Mouse (Mus musculus): ENCODE data around the gene Josd2. TPM values are rescaled to one million over a fixed set of nuclear protein-coding genes. Genes with fewer than 3 reads are reported as not detected.

The Josd2 gene
- polyA plus RNA-seq (2012): 226 and 232 TPM in 2 replicates

GRCm38 (mm10) chr7:44467811-44468411 lies at the start of gene Josd2:
Gene Josd2, plus strand, starts transcription at chr7:44467980.

GRCm38 (mm10) chr7:44428968-44429521 lies 38.7 kb upstream of the Josd2 start, which contains the start of gene Lrrc4b:
Gene Lrrc4b, plus strand, starts transcription at chr7:44429018.

GRCm38 (mm10) chr7:44465111-44465510 lies 2.7 kb upstream of the Josd2 start, which contains the start of gene Aspdh:
Gene Aspdh, plus strand, starts transcription at chr7:44465391.

GRCm38 (mm10) chr7:44495992-44496770 lies 28.4 kb downstream of the Josd2 start, which contains the start of the genes Emc10 and Fam71e1:
Gene Emc10, minus strand, starts transcription at chr7:44496529.
Gene Fam71e1, plus strand, starts transcription at chr7:44496581.

Other genes starting within 250 kb of the Josd2 start
- not detected in 2 replicates for gene Klk1, start 242.6 kb upstream of the Josd2 start, polyA plus RNA-seq (2012)
- not detected in 2 replicates for gene Gm36864, start 231.8 kb upstream of the Josd2 start, polyA plus RNA-seq (2012)
- gene 1700028J19Rik, start 221.3 kb upstream of the Josd2 start, polyA plus RNA-seq (2012): 0.34 TPM in 1 of 2 replicates, not detected in the other
- gene 2410002F23Rik, start 221.3 kb upstream of the Josd2 start, polyA plus RNA-seq (2012): 249 and 336 TPM in 2 replicates
- not detected in 2 replicates for gene Acp4, start 210.6 kb upstream of the Josd2 start, polyA plus RNA-seq (2012)
- not detected in 2 replicates for gene Gm15517, start 206.5 kb upstream of the Josd2 start, polyA plus RNA-seq (2012)
- gene Clec11a, start 161.1 kb upstream of the Josd2 start, polyA plus RNA-seq (2012): 5.0 and 6.2 TPM in 2 replicates
- gene Shank1, start 157.7 kb upstream of the Josd2 start, polyA plus RNA-seq (2012): 0.90 and 0.94 TPM in 2 replicates
- 1.0 and 1.1 TPM in 2 replicates for gene Syt3, start 83.9 kb upstream of the Josd2 start, polyA plus RNA-seq (2012)
- gene 1700008O03Rik, start 82.2 kb upstream of the Josd2 start, polyA plus RNA-seq (2012): 2.9 and 3.5 TPM in 2 replicates
- not detected in 2 replicates for gene Lrrc4b, start 39.0 kb upstream of the Josd2 start, polyA plus RNA-seq (2012)
- gene Aspdh, start 2.6 kb upstream of the Josd2 start, polyA plus RNA-seq (2012): not detected in 2 replicates
- 312 and 350 TPM in 2 replicates for gene Emc10, start 28.5 kb downstream of the Josd2 start, polyA plus RNA-seq (2012)
- gene Fam71e1, start 28.6 kb downstream of the Josd2 start, polyA plus RNA-seq (2012): 4.4 and 8.6 TPM in 2 replicates
- gene Mybpc2, start 56.7 kb downstream of the Josd2 start, polyA plus RNA-seq (2012): 0.10 and 0.13 TPM in 2 replicates
- gene Spib, start 64.1 kb downstream of the Josd2 start, polyA plus RNA-seq (2012): 5.7 and 20.9 TPM in 2 replicates
- 269 and 288 TPM in 2 replicates for gene Pold1, start 80.9 kb downstream of the Josd2 start, polyA plus RNA-seq (2012)
- gene Nr1h2, start 86.0 kb downstream of the Josd2 start, polyA plus RNA-seq (2012): 429 and 491 TPM in 2 replicates
- 114 and 146 TPM in 2 replicates for gene Napsa, start 104.4 kb downstream of the Josd2 start, polyA plus RNA-seq (2012)
- gene Kcnc3, start 122.7 kb downstream of the Josd2 start, polyA plus RNA-seq (2012): 4.8 and 5.4 TPM in 2 replicates
- gene Myh14, start 202.9 kb downstream of the Josd2 start, polyA plus RNA-seq (2012): 0.20 and 0.25 TPM in 2 replicates
- not detected in 2 replicates for gene Izumo2, start 240.8 kb downstream of the Josd2 start, polyA plus RNA-seq (2012)